Mouse (Mus musculus): ENCODE measurements around the gene Set. TPM values are rescaled to one million over a fixed set of nuclear protein-coding genes. Genes with fewer than 3 reads are reported as not detected.

Set gene
- total RNA-seq, 1 experiment from 2014 or later = 253 TPM

DNA sequence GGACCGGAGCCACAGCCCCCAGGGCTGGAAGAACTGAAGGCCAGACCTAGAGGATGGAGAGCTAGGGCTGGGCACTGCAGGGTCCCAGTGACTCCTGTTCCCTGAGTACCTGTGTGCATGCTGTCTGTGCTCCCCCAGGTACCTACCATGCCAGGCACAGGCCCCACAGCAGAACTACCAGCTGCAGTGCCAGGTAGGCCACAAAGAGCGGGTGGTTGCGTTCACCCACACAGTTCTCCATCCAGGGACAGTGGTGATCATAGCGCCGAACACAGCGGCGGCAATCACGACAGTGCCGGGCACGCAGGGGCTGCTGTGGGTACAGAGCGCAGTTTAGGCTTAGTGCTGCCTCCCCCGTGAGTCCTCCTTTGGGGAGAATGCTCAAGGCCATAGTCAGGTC, 34.3 kb downstream of the Set start:
- no peak for DNase-seq

GRCm38 (mm10) chr2:30092280-30092918, 35.2 kb downstream of the Set start:
- no peak for DNase-seq

DNA sequence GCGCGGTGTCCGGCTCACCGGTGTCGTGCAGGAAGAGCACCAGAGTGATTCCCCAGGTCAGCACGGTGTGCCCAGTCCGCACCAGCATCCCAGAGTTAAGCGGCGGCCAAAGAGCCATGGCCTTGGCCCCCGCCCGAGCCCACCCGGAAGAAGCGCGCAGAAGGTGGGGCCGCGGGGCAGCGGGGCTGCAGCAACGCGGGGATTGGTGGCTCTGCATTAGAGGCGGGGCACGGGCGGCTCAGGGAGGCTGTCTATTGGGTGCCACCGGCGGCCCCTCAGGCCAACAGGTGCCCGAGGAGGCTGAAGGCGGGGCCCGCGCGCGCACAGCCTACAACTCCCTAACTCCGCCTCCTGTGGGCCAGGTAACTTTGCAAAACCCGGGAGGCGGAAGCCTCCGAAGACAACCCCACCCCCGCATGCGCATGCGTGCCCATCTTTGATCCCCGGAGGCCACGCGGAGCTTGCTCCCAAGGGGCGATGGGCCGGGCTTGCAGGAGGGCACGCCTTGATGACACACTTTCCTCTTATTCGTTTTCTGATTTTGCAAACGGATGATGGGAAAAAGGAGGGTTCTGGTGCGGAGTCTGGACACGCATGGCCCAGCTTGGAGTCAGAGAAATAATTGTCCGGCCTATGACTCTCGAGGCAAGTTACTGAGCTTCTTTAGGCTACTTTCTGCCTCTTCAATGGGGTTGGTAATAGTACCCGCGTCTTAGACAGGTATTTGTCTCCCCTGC, 36.5 kb downstream of the Set start, which contains the start of gene Zdhhc12:
Zdhhc12 (minus strand) TSS at position 178 of the 737 bp plus-strand sequence.
- DNase-seq = peak; percentile 99

- DNase-seq = no peak
Measured at GRCm38 (mm10) chr2:30094208-30094588, 37.0 kb downstream of the Set start.

DNA sequence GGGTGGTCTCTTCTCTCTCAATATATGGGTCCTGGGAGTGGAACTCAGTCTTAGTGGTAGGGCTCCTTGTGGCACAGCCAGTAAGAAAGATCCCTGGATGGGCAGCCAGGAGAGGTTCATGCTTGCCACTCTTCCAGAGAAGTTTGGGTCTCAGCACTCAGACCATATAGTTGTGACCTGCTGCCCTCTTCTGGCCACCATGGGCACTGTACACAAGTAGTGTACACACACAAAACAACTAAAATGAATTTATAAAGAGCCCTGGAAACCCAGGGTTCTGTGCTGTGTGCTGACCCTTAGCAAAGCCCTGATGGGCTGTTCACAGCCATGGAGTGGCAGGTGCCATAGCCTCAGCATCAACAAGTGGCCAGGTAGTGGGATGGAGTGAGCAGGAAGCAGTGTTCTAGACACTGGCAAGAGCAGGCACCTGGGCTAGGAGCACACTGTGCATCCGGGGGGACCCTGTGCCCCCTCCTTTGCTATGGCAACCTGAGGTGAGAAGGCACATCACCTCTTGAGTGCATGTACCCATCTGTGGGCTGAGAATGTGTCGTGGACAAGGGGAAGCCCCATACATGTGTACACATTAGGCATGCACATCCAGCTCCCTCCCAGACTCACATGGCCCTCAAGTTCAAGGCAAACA, 38.8 kb downstream of the Set start:
- DNase-seq = peak; percentile 61

DNA sequence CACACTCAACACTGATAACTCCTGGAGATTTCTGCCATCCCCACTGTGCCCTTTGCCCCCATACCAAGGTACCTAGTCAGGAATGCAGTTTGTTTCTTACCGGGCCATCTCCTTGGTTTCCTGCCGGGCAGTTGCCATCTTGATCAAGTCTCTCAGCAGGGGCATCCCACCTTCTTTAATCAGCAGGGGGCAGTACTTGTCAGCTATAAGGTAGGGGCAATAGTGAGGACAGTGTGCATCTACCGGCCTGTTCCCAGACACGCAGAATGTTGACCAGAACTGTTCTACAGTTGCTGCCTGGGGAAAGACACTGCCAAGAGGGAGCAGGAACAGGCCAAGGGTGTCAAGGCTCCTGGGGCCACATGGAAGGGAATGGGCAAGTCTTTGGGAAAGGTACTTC, 43.0 kb downstream of the Set start:
- no peak for DNase-seq

DNA sequence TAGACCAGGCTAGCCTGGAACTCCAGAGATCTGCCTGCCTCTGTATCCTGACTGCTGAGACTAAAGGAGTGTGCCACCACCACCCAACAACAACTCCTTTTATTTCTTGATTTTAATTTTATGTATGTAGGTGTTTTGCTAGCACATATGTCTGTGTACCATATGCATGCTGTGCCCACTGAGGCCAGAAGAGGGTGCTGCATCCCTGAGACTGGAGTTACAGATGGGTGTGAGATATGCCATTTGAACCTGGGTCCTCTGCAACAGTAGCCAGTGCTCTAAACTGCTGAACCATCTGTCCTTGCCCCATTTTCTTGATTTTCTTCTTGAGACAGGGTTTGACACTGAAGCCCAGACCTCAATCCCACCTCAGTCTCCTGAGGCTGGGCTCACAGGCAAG, 49.2 kb downstream of the Set start:
- peak; percentile 41 for DNase-seq

DNA sequence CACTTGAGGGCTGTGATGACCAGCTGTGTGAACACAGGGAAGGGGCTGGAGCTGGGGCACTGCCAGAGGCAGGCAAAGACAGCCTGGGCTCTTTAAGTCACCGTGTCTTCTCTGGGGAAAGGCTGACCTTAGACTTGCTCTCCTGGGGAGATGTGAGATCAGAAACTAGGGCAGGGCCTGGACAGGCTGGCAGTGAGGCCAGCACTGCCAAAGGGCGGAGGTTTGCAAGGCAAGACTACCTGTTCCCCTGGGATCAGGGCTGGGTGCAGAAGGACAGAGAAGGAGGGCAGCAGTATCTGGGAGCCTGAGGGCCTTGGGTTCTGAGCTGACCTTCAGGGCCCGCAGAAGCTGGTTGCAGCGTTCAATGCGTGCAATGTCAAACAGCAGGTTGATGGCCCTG, 50.5 kb downstream of the Set start:
- DNase-seq = no peak

GRCm38 (mm10) chr2:30108260-30108659, 51.1 kb downstream of the Set start:
- no peak for DNase-seq

- DNase-seq = no peak
Measured at GRCm38 (mm10) chr2:30111500-30111899, 54.3 kb downstream of the Set start.

DNA sequence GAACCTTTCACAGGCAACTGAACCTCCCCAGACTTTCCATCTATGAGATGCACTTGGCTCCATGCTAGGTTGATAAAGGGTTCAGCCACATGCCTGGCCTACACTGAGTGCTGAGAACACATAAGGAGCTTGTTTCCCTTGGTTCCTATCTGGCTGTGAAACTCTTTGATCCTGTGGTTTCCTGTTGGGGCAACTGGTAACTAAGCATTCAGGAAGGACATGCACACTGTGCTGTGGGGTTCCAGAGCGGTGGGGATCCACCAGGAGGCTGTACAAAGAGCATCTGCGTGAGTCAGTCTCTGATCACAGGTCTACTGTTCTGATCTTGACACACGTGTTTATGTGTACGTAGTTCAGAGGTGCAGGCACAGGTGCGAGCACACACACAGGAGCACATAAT, 55.4 kb downstream of the Set start:
- no peak for DNase-seq

- no peak for DNase-seq
Measured at GRCm38 (mm10) chr2:30119641-30120051, 62.5 kb downstream of the Set start.

- DNase-seq = no peak
Measured at GRCm38 (mm10) chr2:30120269-30120668, 63.1 kb downstream of the Set start.

Other genes starting within 250 kb of the Set start
- 27.4 and 39.2 TPM in 2 replicates for gene Urm1, start 237.3 kb upstream of the Set start, total RNA-seq (2021)
- gene Cercam, start 188.2 kb upstream of the Set start, total RNA-seq (2021) = 11.3 and 11.6 TPM in 2 replicates
- 51.0 and 66.3 TPM in 2 replicates for gene Odf2, start 168.2 kb upstream of the Set start, total RNA-seq (2021)
- gene Gle1, start 122.0 kb upstream of the Set start, total RNA-seq (2021) = 39.1 and 41.9 TPM in 2 replicates
- 206 and 225 TPM in 2 replicates for gene Sptan1, start 91.8 kb upstream of the Set start, total RNA-seq (2021)
- 18.5 and 26.6 TPM in 2 replicates for gene Wdr34, start 8.5 kb upstream of the Set start, total RNA-seq (2021)
- gene Pkn3, start 20.3 kb downstream of the Set start, total RNA-seq (2021) = 7.6 and 8.6 TPM in 2 replicates
- gene Zdhhc12, start 36.3 kb downstream of the Set start, total RNA-seq (2021) = 26.0 and 27.4 TPM in 2 replicates
- gene Zer1, start 67.2 kb downstream of the Set start, total RNA-seq (2021) = 40.0 and 51.7 TPM in 2 replicates
- 54.0 and 71.3 TPM in 2 replicates for gene Tbc1d13, start 76.4 kb downstream of the Set start, total RNA-seq (2021)
- gene Endog, start 114.1 kb downstream of the Set start, total RNA-seq (2021) = 29.5 and 34.8 TPM in 2 replicates
- 25.9 and 28.7 TPM in 2 replicates for gene Spout1, start 121.1 kb downstream of the Set start, total RNA-seq (2021)
- gene Kyat1, start 148.5 kb downstream of the Set start, total RNA-seq (2021) = 25.7 and 28.7 TPM in 2 replicates
- gene Lrrc8a, start 180.3 kb downstream of the Set start, total RNA-seq (2021) = 51.1 and 52.2 TPM in 2 replicates
- 1.5 and 2.9 TPM in 2 replicates for gene Gm28035, start 183.2 kb downstream of the Set start, total RNA-seq (2021)
- gene Phyhd1, start 208.8 kb downstream of the Set start, total RNA-seq (2021) = 9.6 and 18.1 TPM in 2 replicates
- gene Gm28038, start 223.7 kb downstream of the Set start, total RNA-seq (2021) = not detected in 2 replicates
- 39.7 and 47.3 TPM in 2 replicates for gene Dolk, start 229.0 kb downstream of the Set start, total RNA-seq (2021)
- gene Nup188, start 229.0 kb downstream of the Set start, total RNA-seq (2021) = 38.0 and 38.9 TPM in 2 replicates